Mouse (Mus musculus) cerebral cortex, adult 2 months (tissue): ENCODE results near the gene F9.

Source experiments
- WGBS: fragments of 180-500 bp; shearing (Covaris S2); methylation state at CpG from one replicate; pipeline ENCODE4 v1.1.7; 2018; 5-methylcytosine and 5-hydroxymethylcytosine counted together

F9 gene

GRCm38 (mm10) chrX:59999221-60000083 lies at the start of gene F9:
Gene F9, plus strand, starts transcription at chrX:59999464.
- 87% methylated on average over 10 of the region's 10 CpGs for WGBS

- WGBS: 74% methylated on average over 3 of the region's 3 CpGs
Measured at GRCm38 (mm10) chrX:60000084-60000443, 800 bp downstream of the F9 start.

- WGBS: 79% methylated on average over 2 of the region's 2 CpGs
Measured at GRCm38 (mm10) chrX:60001461-60001860, 2.2 kb downstream of the F9 start.

GRCm38 (mm10) chrX:60014588-60014987 lies 15.3 kb downstream of the F9 start:
- WGBS: 97% methylated on average over 1 of the region's 1 CpGs

GRCm38 (mm10) chrX:60021007-60021406 lies 21.7 kb downstream of the F9 start:
- WGBS: 92% methylated on average over 4 of the region's 4 CpGs

GRCm38 (mm10) chrX:60021595-60021994 lies 22.3 kb downstream of the F9 start:
- WGBS: 68% methylated on average over 2 of the region's 2 CpGs

GRCm38 (mm10) chrX:60026654-60027053 lies 27.4 kb downstream of the F9 start:
- WGBS: 0% methylated on average over 3 of the region's 3 CpGs

GRCm38 (mm10) chrX:60054745-60055144 lies 55.5 kb downstream of the F9 start:
- WGBS: 96% methylated on average over 1 of the region's 1 CpGs

GRCm38 (mm10) chrX:60055185-60055584 lies 55.9 kb downstream of the F9 start:
- WGBS: 93% methylated on average over 9 of the region's 9 CpGs

GRCm38 (mm10) chrX:60075359-60075758 lies 76.1 kb downstream of the F9 start:
- WGBS: 48% methylated on average over 1 of the region's 1 CpGs
